Mouse (Mus musculus) megakaryocyte, embryonic 14.5 days (primary cell): ENCODE measurements at regions not wholly inside any gene's neighbourhood (a gene's known extent, or its start where the extent isn't known, plus 50 kb on each side); places are given as distances from the start of the nearest gene placed in this dataset.
A peak's percentile ranks its signal among the peaks of the same experiment; 100 is the strongest.

Experiments used
- H3K27me3 ChIP-seq: replicated peaks from 2 replicates; pipeline ENCODE3; 2012; ENCODE audit warnings: inconsistent platforms
- H3K36me3 ChIP-seq: replicated peaks from 2 replicates; pipeline ENCODE3; 2012; ENCODE audit warnings: low read length, inconsistent platforms, mixed read lengths
- H3K4me1 ChIP-seq: 2 replicates; pipeline ENCODE4 v1.6.1; 2012; ENCODE audit warnings: inconsistent platforms
- H3K4me3 ChIP-seq: replicated peaks from 2 replicates; pipeline ENCODE3; 2012; ENCODE audit warnings: moderate library complexity, mild to moderate bottlenecking, inconsistent platforms
- H3K9me3 ChIP-seq: 2 replicates; pipeline ENCODE4 v1.6.1; 2012; ENCODE audit warnings: inconsistent platforms
- FLI1 ChIP-seq: IDR thresholded peaks from 2 replicates; pipeline ENCODE4 v1.6.1; 2012; ENCODE audit warnings: low read length, inconsistent platforms, mixed read lengths
- GATA1 ChIP-seq: IDR thresholded peaks from 3 replicates; pipeline ENCODE4 v1.6.1; 2012; ENCODE audit warnings: mixed read lengths, low read length, inconsistent platforms, borderline replicate concordance

- Histone ChIP-seq H3K9me3 (no peaks in the 10 kb centered on the region), H3K27me3 (no peaks in the 10 kb centered on the region), H3K4me1 (no peaks in the 10 kb centered on the region), H3K4me3 (no peak overlapping the region), H3K36me3 (no peaks in the 10 kb centered on the region)
- TF ChIP-seq GATA1 (no peak), FLI1 (no peak)
Observed at GRCm38 (mm10) chr3:143138952-143139351, 257.1 kb upstream of the Pkn2 start.

- H3K4me1 ChIP-seq: no peaks in the 10 kb centered on the region
- no peak overlapping the region for H3K4me3 ChIP-seq
- H3K36me3 ChIP-seq: no peaks in the 10 kb centered on the region
- H3K9me3 ChIP-seq: no peaks in the 10 kb centered on the region
- no peaks in the 10 kb centered on the region for H3K27me3 ChIP-seq
- TF ChIP-seq GATA1 (no peak), FLI1 (no peak)
Observed at GRCm38 (mm10) chr3:143134528-143134927, 252.7 kb upstream of the Pkn2 start.

- Histone ChIP-seq H3K4me1 (peaks cover 6% of the 10 kb centered on the region), H3K4me3 (no peak overlapping the region), H3K27me3 (peaks cover 10% of the 10 kb centered on the region), H3K9me3 (no peaks in the 10 kb centered on the region), H3K36me3 (no peaks in the 10 kb centered on the region)
- no peak for TF ChIP-seq GATA1
- no peak for TF ChIP-seq FLI1
Observed at GRCm38 (mm10) chr3:143107733-143108291, 226.0 kb upstream of the Pkn2 start.

- Histone ChIP-seq H3K4me1 (peaks cover 12% of the 10 kb centered on the region), H3K4me3 (no peak overlapping the region), H3K9me3 (no peaks in the 10 kb centered on the region), H3K27me3 (peaks cover 26% of the 10 kb centered on the region), H3K36me3 (no peaks in the 10 kb centered on the region)
- TF ChIP-seq GATA1 (no peak), FLI1 (no peak)
Observed at GRCm38 (mm10) chr3:143104734-143105133, 222.9 kb upstream of the Pkn2 start.

- Histone ChIP-seq H3K27me3 (peaks cover 35% of the 10 kb centered on the region), H3K4me1 (peaks cover 12% of the 10 kb centered on the region), H3K4me3 (no peak overlapping the region), H3K36me3 (no peaks in the 10 kb centered on the region), H3K9me3 (no peaks in the 10 kb centered on the region)
- TF ChIP-seq FLI1 (no peak), GATA1 (no peak)
Observed at GRCm38 (mm10) chr3:143103333-143103732, 221.5 kb upstream of the Pkn2 start.

GRCm38 (mm10) chr3:143100810-143101645, 219.2 kb upstream of the Pkn2 start:
- Histone ChIP-seq H3K4me3 (peak overlapping the region; percentile 90), H3K9me3 (no peaks in the 10 kb centered on the region), H3K4me1 (peaks cover 12% of the 10 kb centered on the region), H3K27me3 (peaks cover 35% of the 10 kb centered on the region), H3K36me3 (no peaks in the 10 kb centered on the region)
- no peak for TF ChIP-seq GATA1
- TF ChIP-seq FLI1: no peak

GRCm38 (mm10) chr3:143100203-143100602, 218.4 kb upstream of the Pkn2 start:
- no peak overlapping the region for H3K4me3 ChIP-seq
- no peaks in the 10 kb centered on the region for H3K9me3 ChIP-seq
- peaks cover 35% of the 10 kb centered on the region for H3K27me3 ChIP-seq
- H3K36me3 ChIP-seq: no peaks in the 10 kb centered on the region
- H3K4me1 ChIP-seq: peaks cover 12% of the 10 kb centered on the region
- no peak for TF ChIP-seq FLI1
- no peak for TF ChIP-seq GATA1

GRCm38 (mm10) chr3:143092206-143092605, 210.4 kb upstream of the Pkn2 start:
- Histone ChIP-seq H3K9me3 (no peaks in the 10 kb centered on the region; the same call in 1 of the 2 replicates), H3K4me1 (peaks cover 11% of the 10 kb centered on the region; the same call in 1 of the 2 replicates)
- TF ChIP-seq GATA1 (no peak), FLI1 (no peak)

GRCm38 (mm10) chr3:143090886-143091285, 209.1 kb upstream of the Pkn2 start:
- no peaks in the 10 kb centered on the region for H3K36me3 ChIP-seq
- H3K27me3 ChIP-seq: no peaks in the 10 kb centered on the region
- no peak for TF ChIP-seq GATA1
- no peaks in the 10 kb centered on the region; the same call in 1 of the 2 replicates for H3K9me3 ChIP-seq
- no peak overlapping the region for H3K4me3 ChIP-seq
- peaks cover 11% of the 10 kb centered on the region; the same call in 1 of the 2 replicates for H3K4me1 ChIP-seq

More at GRCm38 (mm10) chr3:143092206-143092605, 210.4 kb upstream of the Pkn2 start:
- no peaks in the 10 kb centered on the region for H3K27me3 ChIP-seq
- no peaks in the 10 kb centered on the region for H3K36me3 ChIP-seq
- no peak overlapping the region for H3K4me3 ChIP-seq

- no peak for TF ChIP-seq FLI1
- H3K4me3 ChIP-seq: no peak overlapping the region
- H3K36me3 ChIP-seq: no peaks in the 10 kb centered on the region
- no peaks in the 10 kb centered on the region for H3K27me3 ChIP-seq
- H3K9me3 ChIP-seq: no peaks in the 10 kb centered on the region; the same call in 1 of the 2 replicates
- peaks cover 11% of the 10 kb centered on the region; the same call in 1 of the 2 replicates for H3K4me1 ChIP-seq
Observed at GRCm38 (mm10) chr3:143090316-143090715, 208.5 kb upstream of the Pkn2 start.
